Mouse (Mus musculus) megakaryocyte, embryonic 14.5 days (primary cell): ENCODE results near the gene Tymp.

ENCODE experiments used
- FLI1 ChIP-seq: IDR thresholded peaks from 2 replicates; pipeline ENCODE4 v1.6.1; 2012; ENCODE audit warnings: low read length, inconsistent platforms, mixed read lengths
- GATA1 ChIP-seq: IDR thresholded peaks from 3 replicates; pipeline ENCODE4 v1.6.1; 2012; ENCODE audit warnings: mixed read lengths, low read length, inconsistent platforms, borderline replicate concordance

GRCm38 (mm10) chr15:89351302-89351701 lies 25.5 kb downstream of the Tymp start:
- TF ChIP-seq GATA1 (no peak), FLI1 (no peak)
